Mouse (Mus musculus): Measurements from ENCODE around the gene Rgs4. TPM values are rescaled to one million over a fixed set of nuclear protein-coding genes. Genes with fewer than 3 reads are reported as not detected.

The Rgs4 gene
- polyA plus RNA-seq, 1 experiment from 2014 or later, result 8.6 TPM

GRCm38 (mm10) chr1:169736139-169736538 lies 11.3 kb downstream of the Rgs4 start:
- no peak for ATAC-seq (replicated peaks; ENCODE audit: low FRiP score)
- WGBS, result 62% methylated on average over 6 of the region's 6 CpGs
- H3K27me3 ChIP-seq, result no peaks in the 10 kb centered on the region
- H3K4me3 ChIP-seq (replicated peaks), result no peak overlapping the region
- no peak overlapping the region for H3K27ac ChIP-seq
- no peak overlapping the region for H3K9ac ChIP-seq
- no peaks in the 10 kb centered on the region for H3K4me1 ChIP-seq
- H3K4me2 ChIP-seq, result no peak overlapping the region
- no peaks in the 10 kb centered on the region for H3K36me3 ChIP-seq
- no peaks in the 10 kb centered on the region for H3K9me3 ChIP-seq (replicated peaks)

- Histone ChIP-seq H3K36me3 (no peaks in the 10 kb centered on the region), H3K9me3 (replicated peaks) (no peaks in the 10 kb centered on the region), H3K4me2 (no peak overlapping the region), H3K4me3 (replicated peaks) (no peak overlapping the region), H3K9ac (no peak overlapping the region), H3K4me1 (no peaks in the 10 kb centered on the region), H3K27ac (no peak overlapping the region), H3K27me3 (no peaks in the 10 kb centered on the region)
- WGBS, result 72% methylated on average over 7 of the region's 7 CpGs
- ATAC-seq (replicated peaks; ENCODE audit: low FRiP score), result no peak
Measured at GRCm38 (mm10) chr1:169730599-169731100, 16.8 kb downstream of the Rgs4 start.

DNA sequence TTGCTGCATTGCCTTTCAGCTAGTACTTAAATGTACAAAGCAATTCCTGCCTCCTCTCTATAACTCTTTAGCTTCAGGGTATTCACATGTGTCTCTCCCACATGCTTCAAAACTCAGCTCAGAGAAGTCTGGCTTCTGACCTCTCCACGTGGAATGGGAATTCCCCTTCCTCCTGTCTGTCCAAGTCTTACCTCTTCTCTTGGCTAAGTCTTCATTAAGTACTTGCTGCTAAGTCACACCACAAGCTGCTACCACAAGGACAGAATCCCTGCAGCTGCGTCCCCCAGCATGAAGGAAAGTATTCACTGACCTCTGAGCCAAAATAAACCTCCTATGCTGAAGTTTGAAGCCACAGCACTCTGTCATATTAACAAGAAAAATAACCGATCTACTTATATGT lies 21.1 kb downstream of the Rgs4 start:
- ATAC-seq (replicated peaks; ENCODE audit: low FRiP score), result no peak
- no peak overlapping the region for H3K27ac ChIP-seq
- no peak overlapping the region for H3K4me2 ChIP-seq
- WGBS, result 66% methylated on average over 3 of the region's 3 CpGs
- H3K9ac ChIP-seq, result no peak overlapping the region
- no peaks in the 10 kb centered on the region for H3K9me3 ChIP-seq (replicated peaks)
- H3K4me1 ChIP-seq, result no peaks in the 10 kb centered on the region
- H3K4me3 ChIP-seq (replicated peaks), result no peak overlapping the region
- no peaks in the 10 kb centered on the region for H3K27me3 ChIP-seq
- no peaks in the 10 kb centered on the region for H3K36me3 ChIP-seq

- no peaks in the 10 kb centered on the region for H3K36me3 ChIP-seq
- 73% methylated on average over 2 of the region's 2 CpGs for WGBS
- H3K4me1 ChIP-seq, result no peaks in the 10 kb centered on the region
- no peak overlapping the region for H3K27ac ChIP-seq
- H3K4me3 ChIP-seq (replicated peaks), result no peak overlapping the region
- no peak for ATAC-seq (replicated peaks; ENCODE audit: low FRiP score)
- no peak overlapping the region for H3K9ac ChIP-seq
- no peak overlapping the region for H3K4me2 ChIP-seq
- no peaks in the 10 kb centered on the region for H3K9me3 ChIP-seq (replicated peaks)
- no peaks in the 10 kb centered on the region for H3K27me3 ChIP-seq
Measured at GRCm38 (mm10) chr1:169721836-169722235, 25.6 kb downstream of the Rgs4 start.

DNA sequence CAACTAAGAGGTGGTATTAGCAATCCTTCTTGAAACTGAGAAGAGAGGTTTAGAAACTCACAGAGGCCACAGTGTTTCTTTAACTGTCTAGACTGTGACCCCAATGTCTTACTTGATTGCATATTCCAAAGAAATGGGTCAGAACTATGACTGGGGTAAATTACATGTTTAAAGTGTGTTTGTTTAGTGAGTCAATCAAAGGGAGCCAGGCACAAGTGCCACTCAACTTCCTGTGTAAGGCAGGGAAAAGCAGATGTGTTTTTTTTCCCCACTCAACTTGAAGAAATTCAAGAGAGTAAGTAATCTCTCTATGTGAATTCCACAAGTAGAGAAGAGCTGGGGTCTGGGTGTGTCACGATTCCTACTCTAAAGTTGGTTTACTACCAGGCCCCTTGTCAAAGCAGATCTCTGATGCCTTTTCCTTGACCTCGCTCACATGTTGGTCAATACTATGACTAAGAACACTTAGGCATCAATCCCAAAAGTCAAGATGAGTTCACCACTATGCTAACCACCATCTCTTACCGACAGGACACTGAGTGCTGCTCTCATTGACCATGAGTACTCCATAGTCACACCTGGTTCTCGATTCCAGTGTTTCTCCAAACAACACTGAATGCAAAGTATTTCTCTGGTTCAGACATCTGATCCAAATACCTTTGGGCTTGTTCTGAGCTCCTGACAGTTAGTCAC lies 42.9 kb downstream of the Rgs4 start:
- no peak overlapping the region for H3K4me2 ChIP-seq
- H3K27ac ChIP-seq, result no peak overlapping the region
- no peaks in the 10 kb centered on the region for H3K36me3 ChIP-seq
- 84% methylated on average over 4 of the region's 4 CpGs for WGBS
- no peak overlapping the region for H3K4me3 ChIP-seq (replicated peaks)
- H3K9me3 ChIP-seq (replicated peaks), result no peaks in the 10 kb centered on the region
- H3K4me1 ChIP-seq, result no peaks in the 10 kb centered on the region
- H3K27me3 ChIP-seq, result no peaks in the 10 kb centered on the region
- H3K9ac ChIP-seq, result no peak overlapping the region
- no peak for ATAC-seq (replicated peaks; ENCODE audit: low FRiP score)

DNA sequence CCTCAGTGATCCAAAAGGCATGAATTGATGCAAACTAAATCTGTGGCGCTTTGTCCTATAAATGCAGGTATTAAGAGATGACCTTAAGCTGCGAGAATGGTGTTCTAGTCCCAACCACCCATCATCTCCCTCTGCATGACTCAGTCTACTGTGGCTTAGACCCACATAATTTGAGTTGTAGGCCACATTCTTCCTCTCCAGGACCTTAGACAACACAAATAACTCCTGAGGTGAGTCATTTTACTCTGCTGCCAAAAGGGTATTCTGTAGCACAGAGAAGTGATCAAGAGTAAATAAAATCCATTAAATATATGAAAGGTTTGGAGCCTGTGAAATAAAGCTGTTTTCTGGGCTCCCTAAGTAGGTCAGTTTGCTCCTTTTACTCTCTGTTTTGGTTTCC lies 48.3 kb downstream of the Rgs4 start:
- no peak for ATAC-seq (replicated peaks; ENCODE audit: low FRiP score)
- Histone ChIP-seq H3K4me2 (no peak overlapping the region), H3K9me3 (replicated peaks) (no peaks in the 10 kb centered on the region), H3K4me3 (replicated peaks) (no peak overlapping the region), H3K27ac (no peak overlapping the region), H3K9ac (no peak overlapping the region), H3K36me3 (no peaks in the 10 kb centered on the region), H3K4me1 (no peaks in the 10 kb centered on the region), H3K27me3 (no peaks in the 10 kb centered on the region)
- WGBS, result 94% methylated on average over 2 of the region's 2 CpGs

GRCm38 (mm10) chr1:169697236-169697635 lies 50.2 kb downstream of the Rgs4 start:
- 72% methylated on average over 4 of the region's 4 CpGs for WGBS
- no peak for ATAC-seq (replicated peaks; ENCODE audit: low FRiP score)
- H3K27me3 ChIP-seq, result no peaks in the 10 kb centered on the region
- no peak overlapping the region for H3K4me2 ChIP-seq
- no peaks in the 10 kb centered on the region for H3K36me3 ChIP-seq
- H3K27ac ChIP-seq, result no peak overlapping the region
- H3K4me3 ChIP-seq (replicated peaks), result no peak overlapping the region
- H3K9ac ChIP-seq, result no peak overlapping the region
- no peaks in the 10 kb centered on the region for H3K4me1 ChIP-seq
- H3K9me3 ChIP-seq (replicated peaks), result no peaks in the 10 kb centered on the region

DNA sequence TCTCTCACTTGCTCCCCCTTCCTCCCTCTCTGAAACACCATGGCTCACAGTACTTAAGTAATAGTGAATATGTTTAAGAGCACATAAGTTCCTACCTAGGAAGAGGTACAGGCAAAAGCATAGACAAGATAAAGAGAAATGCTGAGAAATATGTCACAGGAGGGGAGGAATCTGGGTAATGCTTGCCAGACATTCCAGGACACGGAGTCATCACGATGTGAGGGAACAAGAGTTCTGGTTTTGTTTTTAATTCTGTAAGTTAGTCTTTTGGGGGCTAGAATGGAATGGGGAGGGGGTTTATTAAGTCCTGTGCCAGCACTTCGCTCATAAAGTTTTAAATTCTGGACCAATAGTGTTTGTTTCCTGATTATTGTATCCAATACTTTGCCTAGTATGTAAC lies 52.1 kb downstream of the Rgs4 start:
- H3K9me3 ChIP-seq (replicated peaks), result no peaks in the 10 kb centered on the region
- H3K27ac ChIP-seq, result no peak overlapping the region
- H3K4me3 ChIP-seq (replicated peaks), result no peak overlapping the region
- 77% methylated on average over 3 of the region's 3 CpGs for WGBS
- ATAC-seq (replicated peaks; ENCODE audit: low FRiP score), result no peak
- no peaks in the 10 kb centered on the region for H3K27me3 ChIP-seq
- H3K9ac ChIP-seq, result no peak overlapping the region
- no peaks in the 10 kb centered on the region for H3K4me1 ChIP-seq
- H3K36me3 ChIP-seq, result no peaks in the 10 kb centered on the region
- H3K4me2 ChIP-seq, result no peak overlapping the region

DNA sequence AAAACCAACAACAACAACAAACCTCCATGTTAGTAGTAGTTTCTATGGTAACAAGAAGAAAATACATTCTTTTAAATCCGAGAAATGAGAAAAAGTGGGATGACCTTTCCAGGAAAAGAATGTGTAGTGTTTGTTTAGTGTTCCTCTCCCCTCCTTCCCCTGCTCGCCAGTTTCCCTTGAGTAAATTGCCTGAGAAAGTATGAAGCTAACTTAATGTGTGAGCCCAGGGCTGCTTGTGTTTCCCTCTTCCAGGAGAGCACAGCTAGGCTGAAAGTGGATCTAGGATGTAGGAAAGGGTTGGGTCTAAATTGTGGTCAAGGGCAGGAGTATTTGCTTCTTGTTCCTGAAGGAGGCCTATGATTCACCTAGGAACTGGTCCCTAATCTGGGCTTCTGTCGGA lies 53.9 kb downstream of the Rgs4 start:
- H3K9me3 ChIP-seq (replicated peaks), result no peaks in the 10 kb centered on the region
- no peaks in the 10 kb centered on the region for H3K36me3 ChIP-seq
- H3K27ac ChIP-seq, result no peak overlapping the region
- H3K27me3 ChIP-seq, result no peaks in the 10 kb centered on the region
- no peak overlapping the region for H3K4me3 ChIP-seq (replicated peaks)
- 48% methylated on average over 3 of the region's 3 CpGs for WGBS
- H3K4me2 ChIP-seq, result no peak overlapping the region
- no peak overlapping the region for H3K9ac ChIP-seq
- no peak for ATAC-seq (replicated peaks; ENCODE audit: low FRiP score)
- H3K4me1 ChIP-seq, result no peaks in the 10 kb centered on the region

DNA sequence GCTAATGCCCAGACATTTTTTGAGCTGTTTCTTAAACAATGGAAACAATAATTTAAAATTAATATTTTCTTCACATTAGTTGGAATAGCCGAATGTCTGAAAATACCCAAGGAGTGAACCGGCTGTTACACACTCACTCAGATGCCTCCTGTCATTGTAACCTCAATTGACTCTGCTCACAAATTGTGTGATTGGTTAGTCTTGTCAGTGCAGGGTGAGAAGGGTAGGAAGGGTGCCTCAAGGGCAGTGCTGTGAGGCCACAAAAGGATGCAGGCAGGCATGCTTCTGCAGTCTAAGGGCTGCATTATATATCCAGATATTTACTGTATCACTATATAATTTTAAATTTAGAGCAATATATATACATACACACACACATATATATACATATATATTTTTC lies 54.4 kb downstream of the Rgs4 start:
- no peaks in the 10 kb centered on the region for H3K27me3 ChIP-seq
- ATAC-seq (replicated peaks; ENCODE audit: low FRiP score), result no peak
- H3K27ac ChIP-seq, result no peak overlapping the region
- no peaks in the 10 kb centered on the region for H3K36me3 ChIP-seq
- H3K4me3 ChIP-seq (replicated peaks), result no peak overlapping the region
- H3K9ac ChIP-seq, result no peak overlapping the region
- WGBS, result 78% methylated on average over 2 of the region's 2 CpGs
- no peaks in the 10 kb centered on the region for H3K9me3 ChIP-seq (replicated peaks)
- no peak overlapping the region for H3K4me2 ChIP-seq
- no peaks in the 10 kb centered on the region for H3K4me1 ChIP-seq

Other genes with a start within 250 kb of the Rgs4 start
- gene Nuf2, start 216.2 kb downstream of the Rgs4 start, polyA plus RNA-seq (2015; fragmentation: Nextera tagmentation; extraction: Ambion mirVana), result 63.7 and 65.7 TPM in 2 replicates
- 24.8 and 25.8 TPM in 2 replicates for gene Rgs5, start 92.1 kb downstream of the Rgs4 start, polyA plus RNA-seq (2015; fragmentation: Nextera tagmentation; extraction: Ambion mirVana)
- not detected in 2 replicates for gene Ccdc190, start 181.0 kb upstream of the Rgs4 start, polyA plus RNA-seq (2015; fragmentation: Nextera tagmentation; extraction: Ambion mirVana)
- gene Hsd17b7, start 221.6 kb upstream of the Rgs4 start, polyA plus RNA-seq (2015; fragmentation: Nextera tagmentation; extraction: Ambion mirVana), result 12.5 and 13.9 TPM in 2 replicates

All from kidney, embryonic 15.5 days (tissue).